Mouse (Mus musculus): Measurements from ENCODE around the gene Prdm9.
"Not testable (repeated sequence)": the region's sequence is repeated elsewhere in the genome, so short reads cannot be mapped to it uniquely, and the experiment has no call there.

Prdm9 gene

GRCm38 (mm10) chr17:15564014-15564927 is at the start of gene Prdm9:
Gene Prdm9, minus strand, starts transcription at chr17:15564354.
- DNase-seq (ENCODE audit: low read depth) = peak; percentile 96

GRCm38 (mm10) chr17:15599496-15599895 is 35.3 kb upstream of the Prdm9 start:
- DNase-seq (ENCODE audit: low read depth) = no peak

GRCm38 (mm10) chr17:15591216-15591881 is 27.2 kb upstream of the Prdm9 start:
- DNase-seq (ENCODE audit: low read depth) = no peak

GRCm38 (mm10) chr17:15588116-15588515 is 24.0 kb upstream of the Prdm9 start:
- no peak for DNase-seq (ENCODE audit: low read depth)

- no peak for DNase-seq (ENCODE audit: low read depth)
Measured at GRCm38 (mm10) chr17:15585691-15586090, 21.5 kb upstream of the Prdm9 start.

GRCm38 (mm10) chr17:15583071-15583470 is 18.9 kb upstream of the Prdm9 start:
- DNase-seq (ENCODE audit: low read depth) = no peak

- DNase-seq (ENCODE audit: low read depth) = no peak
Measured at GRCm38 (mm10) chr17:15580072-15580447, 15.9 kb upstream of the Prdm9 start.

GRCm38 (mm10) chr17:15579410-15580071 is 15.4 kb upstream of the Prdm9 start:
- no peak for DNase-seq (ENCODE audit: low read depth)

- peak; percentile 53 for DNase-seq (ENCODE audit: low read depth)
Measured at GRCm38 (mm10) chr17:15577291-15577694, 13.1 kb upstream of the Prdm9 start.

- DNase-seq (ENCODE audit: low read depth) = no peak
Measured at GRCm38 (mm10) chr17:15575056-15575455, 10.9 kb upstream of the Prdm9 start.

- DNase-seq (ENCODE audit: low read depth) = no peak
Measured at GRCm38 (mm10) chr17:15566908-15567307, 2.8 kb upstream of the Prdm9 start.

- DNase-seq (ENCODE audit: low read depth) = no peak
Measured at GRCm38 (mm10) chr17:15564928-15565300, 760 bp upstream of the Prdm9 start.

- DNase-seq (ENCODE audit: low read depth) = no peak
Measured at GRCm38 (mm10) chr17:15559946-15560345, 4.2 kb downstream of the Prdm9 start.

- no peak for DNase-seq (ENCODE audit: low read depth)
Measured at GRCm38 (mm10) chr17:15549713-15550112, 14.4 kb downstream of the Prdm9 start.

- DNase-seq (ENCODE audit: low read depth) = no peak
Measured at GRCm38 (mm10) chr17:15546440-15546839, 17.7 kb downstream of the Prdm9 start.

GRCm38 (mm10) chr17:15543868-15544267 is 20.3 kb downstream of the Prdm9 start:
- DNase-seq (ENCODE audit: low read depth) = not testable (repeated sequence)

- no peak for DNase-seq (ENCODE audit: low read depth)
Measured at GRCm38 (mm10) chr17:15540309-15540708, 23.8 kb downstream of the Prdm9 start.

- no peak for DNase-seq (ENCODE audit: low read depth)
Measured at GRCm38 (mm10) chr17:15536457-15536904, 27.7 kb downstream of the Prdm9 start.

- no peak for DNase-seq (ENCODE audit: low read depth)
Measured at GRCm38 (mm10) chr17:15535943-15536342, 28.2 kb downstream of the Prdm9 start.

GRCm38 (mm10) chr17:15535162-15535800 is 28.9 kb downstream of the Prdm9 start:
- peak; percentile 52 for DNase-seq (ENCODE audit: low read depth)

- DNase-seq (ENCODE audit: low read depth) = no peak
Measured at GRCm38 (mm10) chr17:15530141-15530540, 34.0 kb downstream of the Prdm9 start.

- DNase-seq (ENCODE audit: low read depth) = no peak
Measured at GRCm38 (mm10) chr17:15528887-15529286, 35.3 kb downstream of the Prdm9 start.

All from fibroblast of lung, adult 2 months (primary cell).